Mouse (Mus musculus): ENCODE data around the gene Angel1. TPM values are rescaled to one million over a fixed set of nuclear protein-coding genes. Genes with fewer than 3 reads are reported as not detected.

The Angel1 gene
- polyA plus RNA-seq, 1 experiment from 2014 or later: 7.2 TPM

Other genes with a start within 250 kb of the Angel1 start
- gene Vash1, start 47.8 kb downstream of the Angel1 start, polyA plus RNA-seq (2015; fragmentation: Nextera tagmentation; extraction: Ambion mirVana): 11.0 and 11.9 TPM in 2 replicates
- not detected in 2 replicates for gene Lrrc74a, start 7.9 kb upstream of the Angel1 start, polyA plus RNA-seq (2015; fragmentation: Nextera tagmentation; extraction: Ambion mirVana)
- 40.1 and 41.7 TPM in 2 replicates for gene Irf2bpl, start 158.3 kb upstream of the Angel1 start, polyA plus RNA-seq (2015; fragmentation: Nextera tagmentation; extraction: Ambion mirVana)
- 18.7 and 23.4 TPM in 2 replicates for gene Cipc, start 220.6 kb upstream of the Angel1 start, polyA plus RNA-seq (2015; fragmentation: Nextera tagmentation; extraction: Ambion mirVana)

Data from heart, embryonic 15.5 days (tissue).